Mouse (Mus musculus): ENCODE measurements around the gene Aff2.

The Aff2 gene

GRCm38 (mm10) chrX:69360238-69361054 lies at the start of gene Aff2:
TSS of gene Aff2 (plus strand) at chrX:69360294.
- DNase-seq: peak; percentile 44

DNA sequence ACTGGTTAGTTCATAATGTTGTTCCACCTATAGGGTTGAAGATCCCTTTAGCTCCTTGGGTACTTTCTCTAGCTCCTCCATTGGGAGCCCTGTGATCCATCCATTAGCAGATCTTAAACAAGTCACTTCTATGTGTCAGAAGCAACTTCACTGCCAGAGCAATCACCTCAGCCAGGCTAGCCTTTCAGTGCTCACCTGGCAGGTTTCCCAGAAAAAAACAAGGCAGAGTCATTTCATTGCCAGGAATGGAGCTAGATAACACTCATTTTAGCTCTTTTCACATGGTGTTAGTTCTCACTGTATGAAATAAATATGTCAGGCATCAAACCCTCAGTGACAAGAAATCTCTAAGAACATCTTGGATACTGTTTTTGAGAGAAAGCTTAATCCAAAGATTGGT lies 22.8 kb upstream of the Aff2 start:
- DNase-seq: no peak

DNA sequence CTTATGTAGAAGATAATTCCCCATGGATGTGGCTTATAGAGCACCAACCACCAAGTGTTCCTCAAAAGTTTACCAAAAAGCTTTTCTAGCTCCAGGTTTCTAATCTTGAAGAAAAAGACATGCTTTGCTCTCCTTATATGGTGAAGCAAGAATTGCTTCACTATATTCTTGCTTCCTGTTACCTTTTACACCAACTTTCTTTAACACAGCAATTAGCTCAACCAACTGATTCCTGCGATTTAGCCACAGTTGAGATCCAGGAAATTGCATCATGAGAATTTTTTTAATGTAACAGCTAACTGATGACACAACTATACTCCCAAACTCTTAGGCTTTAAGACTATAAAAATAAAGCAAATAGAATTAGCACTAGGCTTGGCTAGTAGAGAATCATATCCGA lies 4.5 kb upstream of the Aff2 start:
- DNase-seq: no peak

GRCm38 (mm10) chrX:69359360-69359759 lies 734 bp upstream of the Aff2 start:
- no peak for DNase-seq

DNA sequence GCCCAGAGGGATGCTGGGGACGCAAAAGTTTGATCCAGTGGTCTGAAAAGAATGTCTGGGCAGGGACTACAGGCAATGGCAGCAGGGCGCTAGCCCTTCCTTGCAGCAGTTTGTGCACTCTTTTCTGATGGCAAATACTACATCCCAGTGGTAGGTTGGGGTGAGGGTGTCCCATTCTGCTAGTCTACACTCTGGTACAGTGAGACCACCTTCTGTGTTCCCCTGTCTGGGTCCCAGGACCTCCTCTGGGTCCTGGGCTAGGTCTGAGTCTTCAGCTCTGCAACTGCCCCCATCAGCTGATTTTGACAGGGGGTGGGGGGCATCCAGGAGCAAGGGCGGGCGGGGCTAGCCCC lies 233 bp upstream of the Aff2 start:
- DNase-seq: no peak

DNA sequence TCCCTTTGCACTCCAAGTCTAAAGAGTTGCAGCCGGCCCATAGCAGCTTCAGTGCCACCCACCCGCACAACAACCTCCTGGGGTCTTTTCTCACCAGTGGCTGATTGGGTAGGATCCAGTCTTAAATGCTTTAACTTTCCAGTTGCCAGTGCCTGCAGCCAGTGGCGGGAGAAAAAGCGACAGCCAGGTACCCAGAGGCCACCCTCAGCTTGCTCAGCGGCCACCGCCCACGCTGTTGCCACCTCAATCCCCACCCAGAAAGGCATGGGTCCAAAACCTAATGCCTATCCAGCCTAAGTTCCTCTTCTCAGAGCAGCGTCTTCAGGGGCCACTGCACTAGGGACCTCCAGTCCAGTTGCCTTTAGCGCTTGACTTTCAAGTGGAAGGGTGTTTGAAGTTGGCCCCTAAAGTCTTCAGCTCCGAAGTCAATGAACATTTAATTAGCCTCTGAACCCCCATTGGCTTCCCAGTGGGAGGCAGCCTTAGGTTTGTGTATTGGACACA lies 1.0 kb downstream of the Aff2 start:
- DNase-seq: peak; percentile 2

DNA sequence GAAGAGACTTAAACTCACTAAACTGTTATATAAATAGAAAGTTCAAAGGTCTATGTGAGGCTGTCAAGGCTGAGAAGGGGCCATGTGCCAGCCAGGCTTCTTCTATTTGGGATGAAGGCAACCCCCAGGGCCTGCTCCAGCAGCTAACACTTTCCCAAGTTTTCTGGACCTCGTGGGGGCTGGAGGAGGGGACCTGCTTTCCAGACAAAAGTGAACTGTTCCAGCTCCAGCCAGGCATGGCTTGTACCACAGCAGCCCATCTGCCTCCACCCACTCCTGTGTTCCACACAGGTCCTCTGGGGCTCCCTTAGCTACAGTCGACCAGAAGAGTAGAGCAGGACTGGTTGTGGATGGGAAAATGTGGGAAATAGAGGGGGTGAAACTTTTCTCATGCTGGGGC lies 4.1 kb downstream of the Aff2 start:
- peak; percentile 3 for DNase-seq

DNA sequence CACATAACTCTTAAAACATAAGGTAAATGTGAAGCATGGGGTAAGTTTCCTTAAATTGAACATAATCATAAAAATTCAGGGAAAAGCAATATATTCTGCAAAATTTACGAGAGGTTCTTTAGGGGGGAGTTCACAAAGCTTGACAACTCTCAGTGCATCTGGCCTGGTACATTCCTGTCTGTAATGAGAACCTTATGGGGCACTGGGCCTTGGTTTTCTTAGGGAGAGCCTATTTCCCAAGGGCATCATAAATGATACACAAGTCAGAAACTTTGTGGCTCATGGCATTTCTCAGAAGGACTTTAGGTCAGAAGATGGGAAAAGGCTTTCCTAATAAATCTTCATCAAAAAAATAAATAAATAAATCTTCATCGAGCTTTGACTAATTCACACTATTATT lies 13.2 kb downstream of the Aff2 start:
- DNase-seq: no peak

- DNase-seq: peak; percentile 10
Measured at GRCm38 (mm10) chrX:69389738-69390137, 29.6 kb downstream of the Aff2 start.

DNA sequence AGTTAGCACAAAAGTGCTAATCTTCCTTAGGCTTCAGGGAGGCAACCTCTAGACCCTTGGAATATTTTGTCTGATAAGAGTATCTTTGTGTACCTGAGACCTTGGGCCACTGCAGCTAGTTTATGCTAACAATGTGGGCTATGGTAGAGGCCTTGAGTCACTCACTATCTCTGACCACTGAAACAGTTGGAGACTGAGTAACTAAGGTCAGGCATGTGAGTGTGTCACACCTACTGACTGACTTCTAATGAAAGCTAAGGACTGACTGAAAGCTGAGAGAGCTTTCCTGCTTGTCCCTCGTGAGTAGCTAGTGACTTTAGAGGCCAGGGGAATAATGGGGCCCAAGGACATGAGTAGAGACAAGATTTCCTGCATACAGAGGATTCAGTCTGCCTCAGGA lies 54.9 kb downstream of the Aff2 start:
- no peak for DNase-seq

- no peak for DNase-seq
Measured at GRCm38 (mm10) chrX:69438422-69438821, 78.3 kb downstream of the Aff2 start.

GRCm38 (mm10) chrX:69441937-69442336 lies 81.8 kb downstream of the Aff2 start:
- no peak for DNase-seq

DNA sequence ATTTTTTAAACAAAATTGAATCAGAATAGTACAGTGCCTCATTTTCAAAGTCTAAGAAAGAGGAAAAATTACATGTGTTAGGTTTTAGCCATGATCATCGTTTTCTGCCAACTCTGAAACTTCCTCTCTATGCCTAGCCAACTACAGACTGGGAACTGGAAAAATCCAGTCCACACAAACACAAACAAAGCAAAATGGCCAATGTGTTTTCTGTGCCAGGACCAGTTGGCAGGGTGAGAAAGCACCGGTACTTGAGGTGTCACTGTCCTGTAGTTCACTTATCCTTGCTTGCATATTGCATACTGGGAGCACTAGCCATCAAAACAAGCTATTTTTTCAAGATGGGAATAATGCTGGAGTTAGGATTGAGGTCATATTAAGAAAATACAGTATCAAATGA lies 100.8 kb downstream of the Aff2 start:
- no peak for DNase-seq

DNA sequence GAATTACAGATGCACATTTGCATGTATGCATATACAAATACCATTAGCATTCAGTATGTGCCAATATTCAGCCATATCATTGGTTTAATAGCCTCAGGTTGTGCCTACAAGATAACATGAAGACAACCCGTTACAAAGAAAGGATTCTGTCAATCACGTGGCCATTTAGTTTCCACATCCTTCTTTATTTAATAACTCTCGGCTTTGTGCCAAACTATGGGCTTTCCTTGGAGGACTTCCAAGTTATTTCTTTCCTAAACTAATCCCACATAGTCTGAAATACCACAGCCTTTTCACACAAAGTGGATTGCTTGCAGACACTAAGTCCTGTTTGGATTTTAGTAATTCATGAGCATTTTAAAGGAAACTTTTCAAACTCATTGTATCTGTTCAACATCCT lies 142.0 kb downstream of the Aff2 start:
- peak; percentile 2 for DNase-seq

DNA sequence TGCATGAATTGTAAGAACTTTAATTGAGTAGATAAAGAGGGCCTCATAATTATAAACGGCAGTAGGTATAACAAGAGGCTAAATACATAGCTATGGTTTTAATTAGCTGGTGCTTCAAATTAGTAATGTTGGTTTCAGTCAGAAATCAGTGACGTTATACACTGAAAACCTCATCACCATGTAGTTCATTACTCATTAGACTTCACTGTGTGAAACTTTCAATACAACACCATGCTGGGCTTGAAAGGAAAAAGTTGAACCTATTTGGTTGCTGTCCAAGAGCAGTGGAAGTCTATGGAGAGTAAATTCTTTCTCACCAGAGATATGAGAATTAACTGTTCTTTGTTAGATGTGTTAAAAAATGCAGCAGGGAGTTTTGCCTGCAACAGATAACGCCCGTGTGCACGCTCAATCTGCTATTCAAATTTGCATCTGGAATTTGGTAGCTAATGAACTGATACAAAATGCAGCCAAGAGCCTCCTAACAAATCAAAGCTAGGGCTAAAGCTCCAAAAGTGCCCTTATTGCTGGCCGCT lies 158.0 kb downstream of the Aff2 start:
- no peak for DNase-seq

GRCm38 (mm10) chrX:69540811-69541210 lies 180.7 kb downstream of the Aff2 start:
- DNase-seq: no peak

GRCm38 (mm10) chrX:69579903-69580459 lies 219.9 kb downstream of the Aff2 start:
- no peak for DNase-seq

GRCm38 (mm10) chrX:69608793-69609192 lies 248.7 kb downstream of the Aff2 start:
- DNase-seq: no peak

DNA sequence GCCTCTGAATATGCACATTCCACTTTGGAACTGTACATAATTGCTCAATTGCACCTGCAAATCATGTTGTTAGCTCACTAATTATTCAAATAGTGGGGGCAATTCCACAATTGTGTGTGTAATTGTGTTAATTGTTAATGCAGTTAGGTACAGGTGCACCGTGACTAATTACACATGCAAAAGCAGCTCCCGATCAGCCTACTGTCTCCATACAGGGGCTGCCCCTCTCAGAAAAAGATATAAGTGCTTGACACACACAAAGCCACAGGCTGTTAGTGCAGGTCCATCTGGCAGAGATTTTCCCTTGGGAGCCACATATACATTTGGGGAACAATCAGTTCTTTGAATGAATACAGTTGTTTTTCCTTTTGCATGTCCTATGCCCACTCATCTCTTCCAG lies 302.9 kb downstream of the Aff2 start:
- DNase-seq: no peak

DNA sequence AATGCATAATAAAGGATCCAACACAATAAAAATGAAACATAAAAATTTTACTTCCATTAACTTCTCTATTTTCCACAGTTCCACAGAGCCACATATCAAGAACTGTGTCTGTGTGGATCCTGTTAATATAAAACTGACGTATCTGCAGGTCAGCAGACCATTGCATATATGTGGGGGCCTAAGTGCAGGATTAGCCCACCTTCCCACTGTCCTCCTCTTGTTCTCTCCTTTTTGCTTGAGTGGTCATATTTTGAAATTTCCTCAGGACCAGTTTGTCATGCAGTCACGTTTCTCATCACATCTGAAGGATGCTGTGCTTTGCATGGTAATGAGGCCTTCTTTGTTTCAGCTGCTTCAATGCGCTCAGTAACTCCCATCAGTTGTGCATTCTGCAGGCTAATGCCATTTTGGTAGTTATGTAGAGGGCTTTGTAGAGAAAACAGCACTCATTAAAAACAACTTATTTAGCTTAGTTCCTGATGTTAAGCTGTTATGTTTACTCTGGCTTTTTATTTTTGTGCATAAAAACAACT lies 306.1 kb downstream of the Aff2 start:
- no peak for DNase-seq

DNA sequence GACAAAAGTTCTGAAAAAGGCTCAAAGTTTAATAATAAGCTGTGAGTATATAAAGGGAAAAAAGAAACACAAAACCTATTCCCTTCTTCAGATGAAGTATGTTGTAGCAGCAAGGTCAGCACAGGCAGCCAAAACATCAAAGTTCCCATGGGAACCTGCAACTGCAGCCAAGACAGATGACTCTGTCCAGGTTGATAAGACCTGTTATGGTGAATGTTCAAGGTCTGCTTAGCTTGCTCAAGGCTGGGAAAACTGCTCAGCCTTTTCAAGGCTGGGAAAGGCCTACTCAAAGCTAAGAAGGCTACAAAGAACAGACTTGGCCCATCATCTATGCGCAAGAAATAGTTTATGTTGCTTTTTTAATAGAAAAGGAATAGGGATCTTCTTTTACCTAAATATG lies 315.6 kb downstream of the Aff2 start:
- no peak for DNase-seq

- no peak for DNase-seq
Measured at GRCm38 (mm10) chrX:69698840-69699239, 338.7 kb downstream of the Aff2 start.

DNA sequence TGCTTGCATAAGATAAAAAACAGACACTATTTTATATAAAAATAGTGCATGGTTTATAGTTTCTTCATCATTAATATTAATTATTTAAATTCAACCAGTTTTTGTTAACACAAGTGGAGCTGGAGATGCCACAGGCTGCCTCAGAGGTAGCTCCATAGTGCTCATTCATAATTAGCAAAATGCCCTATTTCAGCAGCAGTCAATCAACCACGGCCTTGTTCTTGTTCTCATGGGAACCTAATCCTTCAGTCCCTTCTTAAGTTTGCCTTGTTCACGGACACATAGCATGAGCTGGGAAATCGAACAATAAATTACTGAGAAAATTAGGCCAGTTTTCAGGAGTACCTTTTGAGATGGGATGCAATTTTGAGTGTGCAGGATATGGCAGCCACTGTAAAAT lies 378.9 kb downstream of the Aff2 start:
- no peak for DNase-seq

DNA sequence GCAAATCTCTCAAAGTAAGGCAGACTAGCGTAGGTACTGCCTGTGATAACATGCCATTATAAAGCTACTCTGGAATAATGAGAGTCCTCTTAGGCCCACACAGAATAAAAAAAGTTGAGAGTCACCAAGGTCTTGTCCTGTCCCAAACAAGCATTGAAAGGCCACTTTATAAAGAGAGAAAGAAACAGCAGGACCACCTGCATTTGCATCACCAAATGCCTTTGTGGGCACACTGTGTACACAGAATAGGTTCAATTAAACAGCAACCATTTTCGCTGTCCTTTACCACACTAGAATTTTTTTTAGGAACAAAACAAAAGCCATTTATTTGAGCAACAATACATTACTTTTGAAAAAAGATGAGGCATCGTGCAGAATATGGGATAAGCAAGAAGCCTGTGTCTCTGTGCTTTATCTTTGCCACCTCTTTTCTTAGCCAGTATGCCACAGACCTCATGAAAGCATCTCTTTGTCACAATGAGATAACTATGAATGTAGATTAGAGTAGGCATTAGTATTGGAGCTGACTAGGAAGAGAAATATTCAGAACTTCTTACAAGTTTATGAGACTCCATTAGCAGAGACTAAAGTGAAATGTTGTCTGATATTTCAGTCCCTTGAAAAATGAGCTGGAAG lies 385.0 kb downstream of the Aff2 start:
- DNase-seq: no peak

Measured in kidney, postnatal 10 days (tissue).